Mouse (Mus musculus) neural tube, embryonic 14.5 days (tissue): ENCODE measurements around the gene Fam81b. TPM values are rescaled to one million over a fixed set of nuclear protein-coding genes. Genes with fewer than 3 reads are reported as not detected.

Experiments
- ATAC-seq: fragments of 200-750 bp; cut with Nextera tagmentation; 2 replicates; pipeline ENCODE4 v1.8.0; 2017; ENCODE audit warnings: low read depth, mild to moderate bottlenecking, moderate TSS enrichment, moderate library complexity
- H3K27ac ChIP-seq: fragments of 300-500 bp; sonication (generic); 2 replicates; pipeline ENCODE4 v1.5.1; 2014; ENCODE audit warnings: low read depth, mild to moderate bottlenecking, control low read depth, low read length, moderate library complexity, mixed read lengths
- H3K27me3 ChIP-seq: fragments of 300-500 bp; sonication (generic); 2 replicates; pipeline ENCODE4 v1.6.1; 2014; ENCODE audit warnings: low read length; ENCODE audit not compliant: control insufficient read depth, insufficient read depth
- H3K36me3 ChIP-seq: fragments of 300-500 bp; sonication (generic); 2 replicates; pipeline ENCODE4 v1.6.1; 2014; ENCODE audit warnings: low read length, mixed read lengths; ENCODE audit not compliant: control insufficient read depth, insufficient read depth
- H3K4me1 ChIP-seq: fragments of 300-500 bp; sonication (generic); 2 replicates; pipeline ENCODE4 v1.6.1; 2014; ENCODE audit warnings: low read length; ENCODE audit not compliant: control insufficient read depth, insufficient read depth
- H3K4me2 ChIP-seq: fragments of 300-500 bp; sonication (generic); 2 replicates; pipeline ENCODE4 v1.6.1; 2014; ENCODE audit warnings: mild to moderate bottlenecking, low read depth, low read length, control low read depth
- H3K4me3 ChIP-seq: fragments of 300-500 bp; sonication (generic); 2 replicates; pipeline ENCODE4 v1.5.1; 2014; ENCODE audit warnings: low read depth, low read length, control low read depth, mixed read lengths
- H3K9ac ChIP-seq: fragments of 300-500 bp; sonication (generic); replicated peaks from 2 replicates; pipeline ENCODE4 v1.6.1; 2014; ENCODE audit warnings: low read depth, mild to moderate bottlenecking, control low read depth, low read length, mixed read lengths
- H3K9me3 ChIP-seq: fragments of 300-500 bp; sonication (generic); 2 replicates; pipeline ENCODE4 v1.6.1; 2016; ENCODE audit warnings: low read length; ENCODE audit not compliant: control insufficient read depth
- WGBS: fragments of 180-500 bp; shearing (Covaris S2); extraction: QIAGEN DNeasy Blood & Tissue Kit; methylation state at CpG from one replicate; pipeline ENCODE4 v1.1.7; 2014; 5-methylcytosine and 5-hydroxymethylcytosine counted together
- polyA plus RNA-seq: library from polyadenylated mRNA; unstranded; fragments of >200 nt; fragmentation: Nextera tagmentation; extraction: Ambion mirVana; gene quantifications from 2 replicates; pipeline ENCODE4 v1.2.1, GENCODE M21; 2014

Gene Fam81b
- polyA plus RNA-seq, 1 experiment from 2014 or later: 0.15 TPM

DNA sequence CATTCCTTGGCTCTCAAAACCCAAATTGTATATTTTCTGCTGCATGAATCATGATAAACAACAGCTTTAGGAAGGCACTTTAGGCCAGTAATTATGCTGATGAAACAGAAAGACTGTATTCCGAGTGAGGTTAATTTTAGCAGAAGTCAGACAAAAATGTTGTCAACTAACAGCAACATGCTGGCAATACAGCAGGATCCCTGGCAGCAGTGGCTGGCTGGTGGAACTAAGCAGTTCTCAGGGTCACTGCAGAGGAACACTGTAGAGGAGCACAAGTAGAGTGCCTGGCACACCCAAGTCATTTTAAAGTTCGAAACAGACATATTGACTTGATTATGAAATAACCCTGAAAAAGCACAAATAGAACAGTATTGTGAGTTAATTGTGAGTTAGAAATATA, 2.8 kb downstream of the Fam81b start:
- 91% methylated on average over 2 of the region's 2 CpGs for WGBS
- H3K9me3 ChIP-seq: no peaks in the 10 kb centered on the region
- no peak overlapping the region for H3K27ac ChIP-seq
- H3K27me3 ChIP-seq: no peaks in the 10 kb centered on the region
- H3K4me3 ChIP-seq: no peak overlapping the region
- ATAC-seq: no peak
- no peak overlapping the region for H3K4me2 ChIP-seq
- no peak overlapping the region for H3K9ac ChIP-seq
- H3K36me3 ChIP-seq: no peaks in the 10 kb centered on the region
- no peaks in the 10 kb centered on the region for H3K4me1 ChIP-seq

DNA sequence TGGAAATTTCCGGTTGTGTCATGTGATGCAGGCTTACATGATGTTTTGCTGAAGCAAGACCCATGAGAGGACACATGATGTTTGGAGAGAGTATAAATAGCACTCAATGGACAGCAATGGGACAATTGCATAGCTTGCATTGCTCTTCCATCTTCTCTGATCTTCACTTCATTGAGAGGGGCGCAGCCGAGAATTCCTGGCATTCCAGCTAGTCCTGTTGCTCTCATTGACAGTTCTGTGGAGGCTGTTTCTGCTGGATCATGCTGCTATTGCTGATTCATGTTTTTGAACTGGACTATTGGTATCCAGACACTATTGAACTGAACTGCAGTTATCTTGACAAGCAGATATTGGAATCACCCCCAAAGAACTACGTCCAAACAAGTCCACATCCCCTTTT, 12.8 kb downstream of the Fam81b start:
- Histone ChIP-seq H3K9ac (no peak overlapping the region), H3K4me1 (no peaks in the 10 kb centered on the region), H3K4me2 (no peak overlapping the region), H3K9me3 (no peaks in the 10 kb centered on the region), H3K27me3 (no peaks in the 10 kb centered on the region), H3K4me3 (no peak overlapping the region), H3K27ac (no peak overlapping the region), H3K36me3 (no peaks in the 10 kb centered on the region)
- WGBS: 86% methylated on average over 4 of the region's 4 CpGs
- no peak for ATAC-seq

GRCm38 (mm10) chr13:76284597-76284996, 20.3 kb downstream of the Fam81b start:
- H3K4me1 ChIP-seq: no peaks in the 10 kb centered on the region
- no peaks in the 10 kb centered on the region for H3K36me3 ChIP-seq
- no peaks in the 10 kb centered on the region for H3K27me3 ChIP-seq
- H3K27ac ChIP-seq: no peak overlapping the region
- no peak overlapping the region for H3K4me2 ChIP-seq
- H3K9ac ChIP-seq: no peak overlapping the region
- ATAC-seq: no peak
- no peaks in the 10 kb centered on the region for H3K9me3 ChIP-seq
- 93% methylated on average over 3 of the region's 3 CpGs for WGBS
- H3K4me3 ChIP-seq: no peak overlapping the region

GRCm38 (mm10) chr13:76264361-76265026, 40.4 kb downstream of the Fam81b start:
- no peaks in the 10 kb centered on the region for H3K27me3 ChIP-seq
- H3K4me3 ChIP-seq: no peak overlapping the region
- no peak overlapping the region for H3K27ac ChIP-seq
- 76% methylated on average over 5 of the region's 5 CpGs for WGBS
- no peaks in the 10 kb centered on the region for H3K36me3 ChIP-seq
- no peak for ATAC-seq
- no peak overlapping the region for H3K9ac ChIP-seq
- H3K4me1 ChIP-seq: no peaks in the 10 kb centered on the region
- no peak overlapping the region for H3K4me2 ChIP-seq
- no peaks in the 10 kb centered on the region for H3K9me3 ChIP-seq

DNA sequence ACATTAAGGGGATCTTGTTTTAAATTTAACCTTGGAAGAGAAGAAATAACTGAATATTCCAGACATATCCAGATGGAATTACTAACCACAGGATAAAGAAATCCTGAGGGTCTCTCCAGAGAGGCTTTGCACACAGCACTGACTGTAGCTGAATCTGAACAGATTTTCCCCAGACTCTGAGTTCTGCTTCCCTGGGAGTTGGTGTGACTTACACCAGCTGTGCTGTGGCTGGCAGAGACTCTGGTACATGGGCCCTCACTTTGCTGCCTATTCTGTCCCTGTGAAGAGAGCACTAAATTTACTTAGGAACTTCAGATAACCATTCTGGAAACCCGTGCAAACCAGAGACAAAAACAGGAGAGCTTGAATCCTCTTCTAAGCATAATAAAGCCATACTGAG, 46.1 kb downstream of the Fam81b start:
- ATAC-seq: no peak
- Histone ChIP-seq H3K4me1 (no peaks in the 10 kb centered on the region), H3K9ac (no peak overlapping the region), H3K4me2 (no peak overlapping the region), H3K27me3 (no peaks in the 10 kb centered on the region), H3K9me3 (no peaks in the 10 kb centered on the region), H3K4me3 (no peak overlapping the region), H3K36me3 (no peaks in the 10 kb centered on the region), H3K27ac (no peak overlapping the region)
- WGBS: 65% methylated on average over 1 of the region's 1 CpGs

DNA sequence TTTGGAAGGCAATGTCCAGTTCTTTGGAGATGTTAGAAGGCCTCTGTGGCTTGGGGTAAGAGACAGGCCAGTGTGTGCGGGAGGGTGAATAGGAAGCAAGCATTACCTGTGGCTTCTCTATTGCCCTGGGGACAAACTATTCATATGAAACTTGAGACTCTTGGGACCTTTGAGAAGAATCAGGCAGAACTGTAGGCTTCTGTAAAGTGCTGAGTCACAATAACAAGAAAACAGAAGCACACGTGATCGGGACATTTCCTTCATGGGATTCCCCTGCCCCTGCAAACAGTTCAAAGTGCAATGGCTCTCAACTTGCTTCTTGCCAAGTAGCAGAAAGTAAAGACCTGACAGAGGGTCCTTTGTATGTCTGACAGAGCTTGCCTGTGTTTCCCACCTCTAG, 48.5 kb downstream of the Fam81b start:
- Histone ChIP-seq H3K27ac (no peak overlapping the region), H3K36me3 (no peaks in the 10 kb centered on the region), H3K4me3 (no peak overlapping the region), H3K4me1 (no peaks in the 10 kb centered on the region), H3K27me3 (no peaks in the 10 kb centered on the region), H3K9me3 (no peaks in the 10 kb centered on the region), H3K4me2 (no peak overlapping the region), H3K9ac (no peak overlapping the region)
- no peak for ATAC-seq
- 75% methylated on average over 3 of the region's 3 CpGs for WGBS

DNA sequence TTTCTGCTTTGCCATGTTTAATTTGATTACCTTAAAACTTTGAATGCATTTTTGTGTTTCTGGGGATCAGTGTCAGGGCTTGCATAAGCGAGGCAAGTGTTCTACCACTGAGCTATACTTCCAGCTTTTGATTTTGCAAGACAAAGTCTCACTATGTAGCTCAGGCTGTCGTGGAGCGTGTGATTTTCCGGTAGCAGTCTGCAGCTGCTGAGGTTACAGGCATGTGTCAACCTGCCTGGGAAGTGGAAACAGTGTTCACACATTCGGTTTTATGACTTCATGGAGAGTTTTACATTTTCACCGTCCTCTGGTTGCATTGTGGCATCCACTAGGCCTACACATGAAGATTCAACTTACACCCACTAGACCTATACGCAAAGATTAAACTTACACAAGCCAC, 54.8 kb downstream of the Fam81b start:
- no peak for ATAC-seq
- Histone ChIP-seq H3K4me3 (no peak overlapping the region), H3K4me2 (no peak overlapping the region), H3K27ac (no peak overlapping the region), H3K4me1 (no peaks in the 10 kb centered on the region), H3K36me3 (no peaks in the 10 kb centered on the region), H3K27me3 (no peaks in the 10 kb centered on the region), H3K9me3 (no peaks in the 10 kb centered on the region), H3K9ac (no peak overlapping the region)
- WGBS: 79% methylated on average over 7 of the region's 7 CpGs

GRCm38 (mm10) chr13:76249066-76249465, 55.8 kb downstream of the Fam81b start:
- ATAC-seq: peak; percentile 60; the same call in 1 of the 2 replicates

DNA sequence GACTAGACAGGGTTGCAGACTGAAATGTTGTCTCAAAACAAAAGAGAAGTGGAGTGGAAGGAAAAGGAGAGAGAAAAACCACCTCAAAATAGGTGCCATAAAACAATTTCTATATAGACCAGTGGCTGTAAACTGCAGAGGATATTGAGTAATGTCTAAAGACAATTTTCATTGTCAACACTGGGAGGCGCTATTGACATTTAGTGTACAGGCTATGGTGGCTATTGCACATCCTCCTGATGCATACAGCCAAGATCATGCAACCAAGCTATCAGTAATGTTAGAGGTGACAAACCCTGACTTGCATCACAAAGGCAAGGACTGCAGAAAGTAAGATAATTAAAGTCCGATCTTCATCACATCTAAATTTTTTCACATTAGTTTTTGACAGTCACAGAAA, 89.5 kb downstream of the Fam81b start:
- WGBS: 50% methylated on average over 2 of the region's 2 CpGs
- no peak overlapping the region for H3K9ac ChIP-seq
- no peak overlapping the region for H3K4me3 ChIP-seq
- H3K27ac ChIP-seq: no peak overlapping the region
- H3K4me2 ChIP-seq: no peak overlapping the region
- ATAC-seq: peak; percentile 68
- no peaks in the 10 kb centered on the region for H3K36me3 ChIP-seq
- H3K9me3 ChIP-seq: no peaks in the 10 kb centered on the region
- H3K4me1 ChIP-seq: no peaks in the 10 kb centered on the region
- no peaks in the 10 kb centered on the region for H3K27me3 ChIP-seq

More at GRCm38 (mm10) chr13:76249066-76249465, 55.8 kb downstream of the Fam81b start:
- Histone ChIP-seq H3K27me3 (no peaks in the 10 kb centered on the region), H3K9me3 (no peaks in the 10 kb centered on the region), H3K9ac (no peak overlapping the region), H3K27ac (no peak overlapping the region), H3K4me1 (no peaks in the 10 kb centered on the region), H3K36me3 (no peaks in the 10 kb centered on the region), H3K4me2 (no peak overlapping the region), H3K4me3 (no peak overlapping the region)
- 51% methylated on average over 1 of the region's 1 CpGs for WGBS
